Mouse (Mus musculus) embryo, embryonic 10 days (tissue): ENCODE results near the gene Zc3h18.

Experiments used
- DNase-seq: peaks from one replicate; pipeline ENCODE4 v3.0.0-alpha.2; 2015; ENCODE audit warnings: low spot score

Zc3h18 gene

DNA sequence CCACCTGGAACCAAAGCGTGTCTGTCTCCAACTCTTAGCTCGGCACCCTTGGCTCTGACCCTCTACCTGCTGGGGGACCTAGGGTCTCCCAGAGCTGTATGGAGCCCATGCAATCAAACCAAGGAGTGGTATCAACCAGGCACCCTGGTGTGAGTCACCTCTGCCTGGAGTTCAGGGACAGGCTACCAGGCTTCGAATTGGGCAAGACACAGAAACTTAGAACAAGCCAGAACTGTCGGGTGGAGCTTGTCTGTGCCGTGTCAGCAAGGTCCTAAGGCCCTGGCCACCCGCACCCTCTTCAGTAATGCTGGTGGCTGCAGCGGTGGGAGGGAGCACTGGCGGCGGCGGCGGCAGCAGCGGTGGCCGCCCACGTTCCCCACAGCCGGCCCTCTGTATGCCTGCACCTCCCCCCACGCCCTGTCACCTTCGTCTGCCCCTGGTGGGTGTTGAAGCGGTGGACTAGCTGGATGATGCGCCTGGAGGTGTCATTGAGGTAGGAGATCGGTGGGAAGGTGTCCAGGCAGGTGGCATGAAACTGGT lies 60.2 kb downstream of the Zc3h18 start:
- no peak for DNase-seq

DNA sequence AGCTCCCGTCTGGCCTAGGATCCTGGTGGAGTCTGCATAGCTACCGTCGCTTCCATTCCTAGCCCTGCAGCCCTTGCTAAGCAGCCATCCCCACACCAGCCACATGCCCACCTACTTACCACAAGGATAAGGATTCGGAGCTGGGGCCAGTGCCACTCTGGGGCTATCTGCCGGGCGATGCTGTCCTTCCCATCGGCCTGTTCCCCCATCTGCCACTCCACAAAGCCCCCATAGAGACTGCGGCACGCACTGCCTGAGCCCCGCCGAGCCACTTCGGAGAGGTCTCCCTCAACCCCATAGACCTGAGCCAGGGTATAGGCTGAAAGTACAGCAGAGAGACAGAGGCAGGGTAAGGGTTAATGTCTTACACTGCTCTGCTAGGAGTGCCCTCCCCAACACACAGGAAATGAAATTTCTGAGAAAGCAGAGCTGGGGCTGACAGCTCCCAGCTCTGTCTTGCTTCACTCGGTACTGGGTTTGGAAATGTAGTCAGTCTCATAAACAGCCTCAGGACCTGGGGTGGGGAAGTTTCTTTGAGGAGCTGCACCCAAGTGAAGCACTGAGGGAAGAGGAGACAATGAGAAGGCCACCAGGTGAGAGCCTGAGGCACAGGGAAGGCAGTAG lies 61.4 kb downstream of the Zc3h18 start:
- no peak for DNase-seq

DNA sequence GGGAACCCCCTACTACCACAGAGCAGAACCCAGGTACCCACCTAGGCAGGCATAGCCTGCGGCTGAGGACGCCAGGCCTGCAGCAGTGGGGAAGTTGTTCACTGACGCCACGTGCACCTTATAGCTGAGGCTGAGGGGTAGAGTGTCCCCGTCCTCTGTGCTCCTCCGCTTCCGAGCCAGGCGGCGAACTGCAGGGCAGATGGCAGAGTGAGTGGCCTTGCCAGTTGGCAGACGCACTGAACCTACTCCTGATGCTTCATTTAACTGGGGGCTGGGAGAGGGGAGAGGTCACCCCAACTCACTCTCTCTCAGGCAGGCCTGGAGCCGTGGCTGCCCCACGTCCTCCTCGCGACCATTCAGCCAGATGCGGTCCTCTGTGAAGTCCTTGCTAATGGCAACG lies 62.9 kb downstream of the Zc3h18 start:
- no peak for DNase-seq

DNA sequence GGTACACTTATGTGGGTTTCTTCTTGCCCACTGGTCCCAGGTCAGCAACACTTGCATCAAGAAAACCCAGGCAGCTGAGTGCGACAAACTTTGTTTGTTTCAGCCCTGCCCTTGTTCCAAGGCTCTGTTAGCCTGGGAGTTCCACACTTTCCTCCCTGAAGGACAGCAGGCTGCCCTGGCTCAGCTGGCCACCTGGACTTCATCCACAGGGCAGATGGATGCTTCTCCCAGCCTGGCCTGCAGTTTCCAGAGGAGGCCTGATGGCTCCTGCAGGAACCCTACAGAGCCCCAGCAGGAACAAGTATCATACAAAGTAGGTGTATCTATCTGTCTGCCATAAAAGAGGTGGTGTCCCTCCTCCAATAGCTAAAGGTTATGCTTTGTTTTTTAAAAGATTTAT lies 64.9 kb downstream of the Zc3h18 start:
- no peak for DNase-seq

DNA sequence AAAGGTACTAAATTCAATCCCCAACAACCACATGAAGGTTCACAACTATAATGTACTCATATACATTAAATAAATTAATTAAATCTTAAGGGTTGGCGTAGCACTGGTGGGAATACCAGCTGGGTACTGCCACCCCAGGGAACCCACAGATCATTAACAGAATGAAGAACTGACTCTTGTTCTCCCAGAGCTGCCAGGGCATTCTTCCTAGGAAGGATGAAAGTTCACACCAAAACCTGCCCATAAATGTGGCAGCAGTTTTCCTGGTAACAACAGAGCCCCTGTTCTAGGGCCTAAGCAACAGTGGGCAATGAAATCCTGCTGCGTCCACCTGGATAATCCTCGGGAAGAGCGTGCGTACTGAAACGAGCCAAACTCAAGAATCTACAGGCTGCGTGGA lies 65.9 kb downstream of the Zc3h18 start:
- no peak for DNase-seq

DNA sequence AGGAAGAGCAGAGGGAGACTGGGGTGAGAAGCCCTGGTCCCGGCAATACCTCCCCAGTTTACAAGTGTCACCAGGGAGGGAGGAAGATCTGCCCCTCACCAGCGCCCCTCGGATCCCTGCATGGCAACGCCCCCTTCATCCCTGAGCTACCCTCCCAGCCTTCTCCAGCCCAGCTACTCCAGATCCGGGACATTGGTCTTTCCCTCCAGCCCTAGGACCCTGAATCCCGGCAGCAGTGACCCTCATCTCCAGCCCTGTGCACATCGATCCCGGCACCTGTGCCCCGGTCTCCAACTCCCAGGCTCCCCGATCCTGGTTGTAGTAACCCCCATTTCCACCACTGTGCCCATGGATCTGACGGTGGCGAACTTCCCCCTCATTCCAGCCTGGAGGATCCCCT lies 66.4 kb downstream of the Zc3h18 start:
- peak; percentile 59 for DNase-seq

DNA sequence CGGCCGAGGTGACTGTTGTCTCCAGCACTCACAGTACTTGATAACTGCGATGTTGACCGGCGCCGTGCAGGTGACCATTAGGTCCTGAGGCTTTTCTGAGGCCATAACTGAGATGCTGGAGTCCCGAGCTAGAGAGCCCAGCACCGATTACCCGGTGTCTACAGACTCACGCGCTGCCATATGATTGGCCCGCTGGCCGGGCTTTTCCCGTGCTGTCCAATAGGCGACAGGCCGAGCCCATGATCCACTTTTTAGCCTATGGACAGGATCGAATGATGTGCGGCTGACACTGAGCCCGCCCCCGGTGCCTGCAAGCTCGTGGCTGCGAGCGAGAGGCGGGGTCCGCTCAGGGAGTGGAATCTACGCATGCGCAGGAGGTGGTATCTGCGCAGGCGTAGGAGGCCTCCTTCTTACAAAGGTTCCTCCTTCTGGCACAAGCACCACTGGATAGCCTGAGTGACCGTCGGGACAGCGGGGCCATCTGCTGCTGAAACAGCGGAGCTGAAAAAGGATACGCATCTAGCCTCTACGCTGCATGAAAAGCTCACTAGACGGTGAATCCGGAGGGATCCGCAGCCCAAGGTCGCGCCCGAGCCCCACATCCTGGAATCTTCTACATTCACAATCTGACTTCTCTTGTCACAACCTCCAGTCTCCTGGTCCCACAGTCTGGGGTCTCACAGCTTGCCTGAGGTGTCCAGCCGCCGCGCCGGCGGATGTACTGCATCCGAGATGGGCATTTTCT lies 67.0 kb downstream of the Zc3h18 start, which contains the start of gene Mvd:
Mvd (minus strand) TSS at position 161 of the 745 bp plus-strand sequence.
- peak; percentile 100 for DNase-seq

DNA sequence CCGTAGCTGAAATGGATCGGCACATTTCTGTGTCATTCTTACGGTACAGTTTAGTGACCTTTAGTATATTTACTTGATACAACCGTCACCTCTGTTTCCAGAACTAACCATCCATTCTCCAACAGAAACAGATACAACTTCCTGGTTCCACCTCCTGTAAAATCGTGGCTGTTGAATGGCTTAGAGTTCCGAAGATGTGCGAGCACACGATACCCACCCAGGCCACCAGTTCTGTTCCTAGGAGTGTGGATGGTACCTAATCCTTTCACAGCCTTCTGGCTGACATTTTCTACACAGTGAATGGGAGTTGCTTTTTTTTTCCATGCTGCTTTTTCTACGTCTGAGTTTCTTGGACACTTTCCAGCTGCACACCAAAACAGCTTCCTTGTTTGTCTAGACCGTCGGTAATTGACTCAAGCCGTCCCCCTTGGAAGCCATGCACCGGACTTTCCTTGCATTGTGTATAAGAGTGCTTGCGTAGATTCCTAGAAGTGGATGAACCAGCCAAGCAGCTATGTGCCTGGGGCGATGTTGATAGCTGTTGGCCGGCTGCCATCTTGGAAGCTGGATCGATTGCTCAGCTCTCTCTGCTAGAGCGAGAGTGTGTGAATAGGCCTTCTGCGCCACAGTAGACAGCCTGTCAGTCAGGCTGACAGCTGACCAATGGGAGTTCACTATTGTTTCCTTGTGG lies 67.8 kb downstream of the Zc3h18 start:
- DNase-seq, result peak; percentile 68

DNA sequence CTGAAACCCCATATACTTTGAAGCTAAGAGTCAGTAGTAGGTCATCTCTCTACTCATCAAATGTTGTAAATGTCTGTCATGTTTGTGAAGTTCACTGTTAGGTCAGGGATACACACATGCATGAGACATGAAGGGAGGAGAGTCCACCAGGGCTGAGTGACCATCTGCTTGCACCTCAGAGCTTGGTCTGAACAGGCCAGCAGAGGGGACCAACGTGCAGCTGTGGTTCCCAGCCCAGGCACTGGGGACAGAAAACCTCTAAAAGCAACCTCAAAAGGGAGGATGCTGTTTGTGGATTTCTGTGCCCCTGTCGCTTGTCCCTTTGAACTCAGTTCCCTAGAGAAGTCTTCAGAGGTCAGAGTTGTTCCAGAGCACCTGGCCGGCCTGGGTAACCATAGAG lies 68.8 kb downstream of the Zc3h18 start:
- DNase-seq, result no peak

DNA sequence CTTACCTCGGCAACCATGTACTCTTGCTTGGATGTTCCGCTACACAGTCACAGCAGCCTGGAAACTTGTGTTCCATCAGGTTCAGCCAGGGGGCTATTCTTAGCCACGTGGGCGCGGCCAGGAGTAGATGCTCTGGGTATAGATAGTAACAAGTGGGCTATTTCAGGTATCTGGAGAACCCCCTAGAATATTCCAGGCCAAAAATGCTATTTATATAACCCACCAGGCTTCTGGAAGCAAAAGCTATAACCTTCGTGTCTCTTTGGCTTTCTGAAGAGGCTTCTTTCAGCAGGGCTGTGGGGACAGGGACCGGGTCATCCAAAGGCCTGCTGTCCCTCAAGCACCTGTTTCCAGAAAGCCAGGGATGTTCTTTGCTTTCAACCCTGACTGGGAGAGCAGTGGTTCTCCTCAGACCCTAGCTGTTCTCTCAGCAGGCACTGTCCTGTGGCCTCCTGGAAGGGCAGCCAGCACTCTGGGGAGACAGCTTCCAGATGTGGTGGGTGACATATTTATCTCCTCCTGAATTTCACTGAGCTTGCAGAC lies 74.8 kb downstream of the Zc3h18 start:
- no peak for DNase-seq

DNA sequence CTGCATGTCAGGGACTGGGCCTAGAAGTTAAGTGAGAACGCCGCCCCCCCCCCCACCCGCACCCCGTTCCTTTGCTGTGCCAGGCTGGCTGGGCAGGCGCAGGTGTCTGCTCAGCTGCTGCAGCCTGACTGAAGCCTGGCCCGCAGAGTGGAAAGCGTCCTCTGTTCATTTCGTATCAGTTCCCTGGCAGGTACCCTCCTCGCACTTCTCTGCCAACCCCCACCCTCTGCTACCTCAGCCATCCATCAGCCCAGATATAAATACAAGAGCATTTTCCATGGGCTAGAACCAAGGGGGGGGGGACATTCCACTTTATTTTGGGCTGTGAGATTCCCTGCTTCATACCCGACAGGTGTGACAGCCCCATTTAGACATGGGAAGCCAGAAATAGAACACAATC lies 75.7 kb downstream of the Zc3h18 start:
- DNase-seq, result no peak

DNA sequence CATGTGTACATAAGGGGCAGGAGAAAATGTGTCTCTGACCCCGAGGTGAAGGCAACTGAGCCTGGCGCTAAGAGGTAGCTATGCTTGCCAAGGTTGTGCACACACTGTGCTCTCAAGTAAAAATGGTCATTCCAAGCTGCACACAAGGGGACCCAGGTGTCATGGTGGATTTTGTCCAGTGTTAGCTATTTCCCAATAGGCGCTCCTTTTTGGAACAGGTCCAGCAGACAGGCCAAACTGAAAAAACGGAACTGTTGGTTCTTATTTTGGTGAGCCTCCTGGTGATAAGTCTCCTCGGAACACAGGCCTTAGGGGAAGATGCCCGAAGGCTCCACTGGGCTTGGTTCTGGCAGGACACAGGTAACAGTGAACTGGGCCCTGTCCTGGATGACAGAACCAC lies 78.0 kb downstream of the Zc3h18 start:
- no peak for DNase-seq

DNA sequence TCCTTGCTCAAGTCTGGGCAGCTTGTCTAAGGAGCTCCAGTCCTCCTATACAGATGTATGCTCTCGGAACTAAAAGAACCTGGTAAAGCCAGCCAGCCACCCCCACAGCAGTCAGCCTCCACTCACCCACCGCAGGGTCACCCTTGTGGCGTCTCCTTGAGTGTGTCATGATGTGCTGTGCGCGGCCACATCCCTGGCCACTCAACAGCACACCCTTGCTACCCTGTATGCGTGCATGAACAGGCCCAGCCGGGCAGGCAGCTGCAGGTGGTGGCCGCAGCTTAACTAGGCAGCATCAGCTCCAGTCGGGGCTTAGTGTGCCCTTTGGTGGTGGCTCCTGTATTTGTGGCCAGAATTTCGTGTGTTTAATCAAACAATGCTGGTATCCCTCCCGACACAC lies 80.8 kb downstream of the Zc3h18 start:
- DNase-seq, result no peak

DNA sequence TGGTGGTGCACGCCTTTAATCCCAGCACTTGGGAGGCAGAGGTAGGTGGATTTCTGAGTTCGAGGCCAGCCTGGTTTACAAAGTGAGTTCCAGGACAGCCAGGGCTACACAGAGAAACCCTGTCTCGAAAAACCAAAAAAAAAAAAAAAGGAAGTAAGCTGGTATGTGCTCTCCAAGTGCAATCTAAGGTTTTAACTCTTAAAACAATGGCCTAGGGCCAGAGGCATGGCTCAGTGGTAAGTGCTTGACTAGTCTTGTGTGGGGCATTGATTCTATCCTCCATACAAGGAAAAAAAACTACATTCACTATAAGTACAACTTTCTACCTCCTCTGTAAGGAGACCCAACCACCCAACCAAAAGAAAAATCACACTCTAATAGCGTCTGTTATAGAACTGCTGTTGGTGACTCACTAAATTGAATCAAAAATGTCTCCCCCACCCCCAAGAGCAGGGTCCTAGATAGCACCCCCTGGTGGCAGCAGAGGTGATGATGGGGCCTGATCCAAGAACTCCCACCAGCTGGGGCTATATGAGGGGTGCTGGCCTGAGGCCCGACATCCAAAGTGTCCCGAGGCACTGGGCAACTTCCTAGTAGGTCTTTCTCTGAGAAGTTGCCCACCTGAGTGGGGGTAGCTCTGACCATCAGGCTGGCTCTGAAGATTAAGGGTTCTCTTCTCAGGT lies 83.0 kb downstream of the Zc3h18 start:
- DNase-seq, result no peak

DNA sequence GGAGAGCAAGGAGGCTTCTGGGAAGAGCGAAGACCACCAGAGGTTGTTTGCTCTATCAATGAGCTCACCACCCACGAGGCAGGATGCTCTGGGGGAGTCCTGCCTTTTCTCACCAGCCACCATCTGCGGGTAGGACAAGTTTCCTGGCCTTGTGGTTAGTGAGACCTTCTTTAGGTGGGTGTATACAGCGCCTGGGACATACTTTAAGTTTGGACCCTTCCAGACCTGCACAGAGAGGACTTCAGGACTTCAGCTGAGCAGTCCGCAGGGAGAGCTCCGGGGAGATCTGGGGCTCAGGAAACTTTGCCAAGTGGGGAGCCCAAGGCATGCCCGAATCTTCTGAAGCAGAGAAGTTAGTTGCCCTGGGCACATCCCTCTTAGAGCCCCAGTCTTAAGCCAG lies 83.6 kb downstream of the Zc3h18 start:
- DNase-seq, result no peak

DNA sequence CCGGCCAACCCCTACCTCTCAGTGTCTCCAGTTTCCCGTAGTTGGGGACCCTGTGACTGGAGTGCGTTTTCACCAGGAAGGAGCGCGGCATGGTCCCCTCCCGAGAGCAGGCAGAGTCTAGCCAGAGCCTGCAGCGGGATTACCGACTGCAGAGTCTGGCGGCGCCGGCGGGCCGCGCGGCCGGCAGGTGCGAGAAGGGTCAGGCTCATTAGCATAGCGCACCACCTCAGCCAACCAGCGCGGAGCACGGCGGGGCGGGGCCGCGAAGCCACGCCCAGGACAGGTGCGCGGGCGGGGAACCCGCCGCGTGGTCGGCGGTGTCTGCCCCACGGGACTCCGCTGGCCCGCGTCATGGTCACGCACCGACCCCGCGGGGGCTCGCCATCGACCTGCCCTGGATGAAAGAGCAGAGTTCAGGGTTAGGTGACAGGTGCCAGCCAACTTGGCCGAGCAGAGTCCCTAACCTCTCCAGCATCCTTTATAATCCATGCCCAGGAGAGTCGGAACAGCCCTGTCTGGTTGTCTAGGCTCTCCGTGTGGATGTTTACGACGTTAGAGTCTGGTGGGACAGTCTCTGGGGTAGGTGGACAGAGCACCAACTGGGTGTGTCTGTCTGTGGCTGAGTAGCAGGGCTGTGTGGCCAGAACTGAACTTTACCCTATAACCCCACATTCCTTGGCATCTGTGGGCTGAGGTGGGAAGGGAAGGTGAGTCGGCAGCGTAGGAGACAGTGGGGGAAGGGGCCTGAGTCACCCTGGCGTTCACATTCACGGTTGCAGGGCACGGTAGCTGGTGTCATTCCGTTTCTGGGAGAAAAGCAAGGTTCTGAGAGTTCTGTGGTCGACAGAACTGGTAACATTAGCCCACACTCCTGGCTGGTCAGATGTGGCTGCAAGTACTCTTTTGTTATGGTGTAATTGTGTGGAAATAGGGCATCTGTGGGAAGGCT lies 84.4 kb downstream of the Zc3h18 start, which contains the start of gene Snai3:
Snai3 (minus strand) TSS at position 210 of the 949 bp plus-strand sequence.
- peak; percentile 52 for DNase-seq

DNA sequence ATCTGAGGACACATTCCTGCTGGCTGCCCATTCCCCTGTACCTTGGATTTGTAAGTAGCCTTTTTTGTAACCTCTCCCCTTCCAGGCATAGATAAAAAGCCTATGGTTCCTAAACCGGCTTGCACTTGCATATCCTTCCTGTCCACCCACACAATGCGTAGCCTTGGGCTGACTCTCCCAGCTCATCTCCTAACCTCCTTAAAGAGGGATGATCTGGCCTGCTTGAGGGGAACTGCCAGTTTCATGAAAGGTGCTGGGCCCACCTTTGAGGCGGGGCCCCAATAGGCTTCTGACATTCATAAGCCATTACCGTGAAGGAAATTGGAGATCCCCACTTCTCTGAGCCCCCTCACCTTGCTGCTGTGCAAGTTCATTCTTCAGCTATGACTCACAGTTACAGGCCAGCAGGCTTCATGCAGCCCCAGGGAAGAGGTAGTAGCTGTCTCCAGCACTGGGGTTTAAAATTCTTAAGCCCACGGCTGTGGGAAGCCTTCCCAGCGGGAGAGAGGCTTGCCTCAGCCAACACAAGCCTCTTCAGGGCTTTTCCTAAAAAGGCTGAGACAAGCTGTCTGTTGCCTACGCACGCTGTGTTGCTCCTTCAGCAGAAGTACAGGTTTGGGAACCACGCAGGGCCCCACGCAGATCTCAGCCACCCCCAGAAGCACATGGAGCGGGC lies 85.2 kb downstream of the Zc3h18 start:
- DNase-seq, result no peak

DNA sequence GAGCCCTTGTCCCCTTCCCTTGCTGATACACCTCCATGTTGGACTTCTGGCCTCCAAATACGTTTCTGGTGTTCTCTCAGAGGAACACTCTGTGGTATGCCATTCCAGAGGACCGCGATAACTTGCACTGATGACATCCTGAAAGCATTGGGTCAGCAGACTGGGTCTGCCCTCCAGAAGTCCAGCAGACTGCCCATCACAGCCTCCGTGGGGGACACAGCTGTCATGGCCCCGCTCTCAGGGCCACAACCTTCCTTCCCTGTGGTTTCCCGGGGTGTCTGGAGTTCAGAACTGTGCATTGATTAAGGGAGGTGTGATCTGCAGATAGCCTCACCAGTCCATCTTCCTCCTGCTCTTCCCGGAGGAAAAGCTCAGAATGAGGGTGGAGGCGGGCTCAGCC lies 86.1 kb downstream of the Zc3h18 start:
- DNase-seq, result no peak

DNA sequence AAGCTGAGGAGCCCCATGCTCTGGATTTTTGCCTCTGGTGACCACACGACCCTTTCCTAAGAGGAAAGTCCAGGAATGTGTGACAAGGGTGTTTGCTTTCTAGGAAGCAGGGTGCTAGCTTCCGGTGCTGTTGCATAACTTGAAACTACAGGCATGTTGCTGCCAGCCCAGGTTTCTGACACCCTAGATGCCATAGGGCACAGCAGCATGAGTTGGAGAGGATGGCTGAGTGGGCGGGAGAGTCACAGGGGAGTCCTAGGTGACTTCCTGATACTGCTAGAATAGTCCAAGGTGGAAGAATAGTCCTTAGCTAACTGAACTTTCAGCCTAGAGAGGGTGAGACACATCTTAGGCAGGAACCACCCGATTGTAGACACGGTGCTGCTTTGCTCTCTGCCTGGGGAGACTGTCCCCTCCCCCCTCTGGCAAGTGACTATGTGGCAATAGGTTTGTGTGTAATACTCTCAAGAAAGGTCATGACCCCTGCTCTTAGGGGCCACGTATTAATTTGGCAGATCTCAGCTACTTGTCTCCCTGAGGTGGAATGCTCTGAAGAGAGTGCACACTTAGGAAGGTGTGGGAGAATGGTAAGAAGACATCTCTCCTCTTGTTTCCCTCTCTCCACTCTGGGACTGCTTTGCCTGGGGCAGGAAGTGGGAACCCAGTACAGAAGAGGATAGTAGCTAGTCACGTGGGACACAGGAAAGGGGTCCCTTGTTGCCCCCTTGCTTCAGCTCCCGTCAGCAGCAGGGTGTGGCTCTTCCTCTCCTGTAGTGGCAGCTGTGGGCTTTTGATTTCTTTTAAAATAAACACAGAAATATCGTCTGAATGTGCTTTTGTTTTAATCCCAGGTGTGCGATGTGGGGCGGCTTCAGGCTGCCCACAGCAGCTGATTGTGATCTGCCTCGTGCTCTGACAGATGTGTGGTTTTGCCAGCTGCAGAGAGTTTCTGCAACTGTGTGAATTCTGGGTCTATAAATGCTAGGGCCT lies 87.5 kb downstream of the Zc3h18 start:
- no peak for DNase-seq
